Mouse (Mus musculus): ENCODE data around the gene Erich4.

The Erich4 gene

DNA sequence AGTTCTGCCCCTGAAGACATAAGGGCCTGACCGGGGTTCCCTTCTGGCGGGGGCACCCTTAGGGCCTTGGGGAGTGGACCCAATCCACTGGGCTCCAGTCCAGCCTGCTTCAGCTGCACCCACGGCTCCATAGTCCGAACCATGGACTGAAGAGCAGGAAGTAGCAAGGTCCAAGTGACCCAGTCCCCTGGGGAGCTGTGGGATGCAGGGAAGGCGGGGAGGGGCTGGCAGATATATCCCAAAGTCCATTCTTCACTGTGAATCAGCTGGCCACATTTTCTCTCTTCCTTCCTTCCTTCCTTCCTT is at the start of gene Erich4:
Gene Erich4, minus strand, starts transcription at position 187 of the 306 bp plus-strand sequence.
- no peak for DNase-seq

DNA sequence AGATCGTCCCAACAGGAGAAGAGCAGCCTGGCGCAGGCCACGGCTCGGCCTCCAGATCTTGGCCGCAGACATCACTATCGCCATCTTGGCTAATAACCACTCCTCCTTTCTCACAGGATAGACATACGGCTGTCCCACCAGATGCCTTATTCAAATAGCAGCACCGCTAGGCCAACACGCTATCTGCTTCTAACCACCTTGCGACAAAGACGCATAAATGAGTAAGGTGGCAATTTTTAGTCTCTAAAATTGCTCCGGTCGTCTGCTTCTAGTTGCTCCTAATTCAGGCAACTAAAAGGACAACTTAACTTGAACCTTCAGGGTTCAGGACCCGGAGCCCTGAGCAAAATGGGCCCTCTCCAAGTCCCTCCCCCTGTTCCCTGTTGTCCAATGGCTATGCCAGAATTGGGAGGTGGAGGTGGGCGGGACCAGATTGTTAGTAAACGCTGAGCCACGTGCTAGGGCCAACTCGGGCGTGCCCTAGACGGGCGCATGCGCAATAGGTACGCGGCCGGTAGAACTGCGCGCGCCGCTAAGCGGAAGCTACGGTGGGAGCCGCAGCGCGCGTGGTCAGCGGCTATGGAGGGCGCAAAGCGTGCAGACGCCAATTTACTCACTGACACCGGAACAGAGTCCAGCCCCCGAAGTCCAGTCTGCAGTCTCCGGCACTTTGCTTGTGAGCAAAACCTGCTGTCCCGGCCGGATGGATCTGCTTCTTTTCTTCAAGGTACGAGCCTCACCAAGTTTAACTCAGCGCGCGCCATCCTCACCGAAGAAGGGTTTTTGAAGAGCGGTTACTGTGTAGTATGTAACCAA is 43.2 kb upstream of the Erich4 start, which contains the start of the genes Bckdha and Exosc5:
Gene Bckdha, minus strand, starts transcription at position 325 of the 816 bp plus-strand sequence.
Gene Exosc5, plus strand, starts transcription at position 508 of the 816 bp plus-strand sequence.
- DNase-seq = peak; percentile 96

DNA sequence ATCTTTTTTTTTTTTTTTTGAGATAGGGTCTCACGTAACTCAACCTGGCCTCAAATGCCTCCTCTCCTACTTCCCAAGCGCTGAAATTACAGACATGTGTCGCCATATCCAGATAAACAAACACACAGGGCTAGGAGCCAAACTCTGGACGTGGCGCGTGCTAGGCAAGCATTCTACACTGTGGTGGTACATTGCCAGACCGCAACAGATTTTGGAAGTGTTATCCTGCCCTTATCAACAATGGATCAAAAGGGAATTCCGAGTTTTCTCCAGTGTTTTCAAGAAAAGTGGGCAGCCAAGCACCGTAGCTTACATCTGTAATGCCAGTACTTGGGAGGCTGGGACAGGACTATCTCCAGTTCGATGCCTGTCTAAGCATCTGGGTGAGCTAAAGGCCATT is 42.1 kb upstream of the Erich4 start:
- no peak for DNase-seq

DNA sequence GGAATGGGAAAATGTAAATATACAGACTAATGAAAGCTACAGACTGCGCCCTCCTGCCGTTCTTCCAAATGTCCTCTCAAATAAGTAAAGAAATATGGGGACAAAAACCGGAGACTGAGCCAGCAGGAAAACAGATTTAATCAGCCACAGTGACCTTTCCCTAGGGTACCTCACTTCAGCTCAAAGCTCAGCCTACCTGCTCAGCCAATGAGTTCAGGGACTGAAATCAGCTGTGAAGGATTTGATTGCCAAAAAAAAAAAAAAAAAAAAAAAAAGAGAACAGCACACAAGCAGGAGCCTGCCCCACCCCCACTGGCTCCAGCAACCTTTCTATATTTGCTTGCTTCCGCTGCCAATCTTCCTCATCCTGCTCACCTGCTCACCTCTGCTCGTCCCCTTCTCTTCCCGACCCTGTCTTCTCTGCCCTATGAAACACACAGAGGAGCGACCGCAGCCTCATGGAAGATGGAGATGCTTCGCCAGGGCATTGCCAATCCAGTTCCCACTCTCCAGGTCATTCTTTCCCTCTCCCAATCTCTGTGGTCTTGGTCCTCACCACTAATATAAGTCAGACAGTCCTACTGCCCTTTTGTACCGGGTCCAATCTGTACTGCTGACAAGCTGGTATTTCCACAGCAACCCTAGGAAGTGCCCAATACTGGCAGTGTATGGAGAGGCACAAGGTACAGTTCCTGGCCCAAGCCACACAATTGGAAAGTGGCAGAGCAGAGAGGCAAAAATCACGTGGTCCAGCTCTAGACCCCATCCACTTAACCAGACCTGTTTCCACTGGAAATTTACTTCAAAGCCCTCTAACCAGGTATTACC is 40.1 kb upstream of the Erich4 start:
- DNase-seq = no peak

DNA sequence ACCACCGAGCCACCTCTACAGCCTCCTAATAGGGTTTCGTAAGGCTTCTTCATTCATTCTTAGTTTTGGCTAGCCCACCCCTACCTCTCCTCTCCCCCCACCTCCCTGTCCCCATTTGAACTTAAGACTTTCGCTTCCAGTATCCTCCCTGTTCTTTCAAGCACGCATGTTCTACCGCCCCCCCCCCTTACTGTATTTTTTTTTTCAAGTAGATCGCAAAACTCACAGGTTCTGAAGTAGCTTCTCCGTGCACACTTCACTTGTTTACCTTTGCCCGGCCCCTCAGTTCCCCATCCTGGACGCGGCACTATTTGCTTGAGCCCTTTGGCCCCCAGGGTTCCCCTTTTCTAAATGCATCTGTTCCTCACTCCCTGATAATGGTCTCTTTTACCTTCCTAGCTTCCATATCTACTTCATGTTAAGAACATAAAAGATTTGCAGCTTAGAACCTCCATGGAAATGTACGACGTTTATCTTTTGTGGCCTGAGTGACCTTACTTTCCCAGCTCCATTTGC is 36.6 kb upstream of the Erich4 start:
- DNase-seq = no peak

DNA sequence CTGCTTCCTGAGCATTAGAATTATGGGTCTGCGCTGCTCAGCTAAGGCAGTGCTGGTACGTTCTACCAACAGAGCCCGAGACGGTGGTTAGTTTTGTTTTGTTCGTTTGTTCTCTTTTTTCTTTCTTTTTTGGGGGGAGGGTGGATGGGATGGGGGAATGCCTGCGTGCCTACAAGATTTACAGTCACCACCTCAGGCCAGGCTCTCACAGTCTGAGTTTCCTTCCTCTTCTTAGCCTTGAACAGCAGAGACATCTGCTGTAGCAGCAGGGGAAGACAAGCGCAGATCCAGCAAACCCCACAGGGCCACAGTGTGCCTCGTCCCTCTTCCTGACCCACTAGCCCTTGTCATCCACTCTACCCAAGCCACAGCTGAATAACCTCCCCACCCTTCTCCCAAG is 35.6 kb upstream of the Erich4 start:
- DNase-seq = no peak

DNA sequence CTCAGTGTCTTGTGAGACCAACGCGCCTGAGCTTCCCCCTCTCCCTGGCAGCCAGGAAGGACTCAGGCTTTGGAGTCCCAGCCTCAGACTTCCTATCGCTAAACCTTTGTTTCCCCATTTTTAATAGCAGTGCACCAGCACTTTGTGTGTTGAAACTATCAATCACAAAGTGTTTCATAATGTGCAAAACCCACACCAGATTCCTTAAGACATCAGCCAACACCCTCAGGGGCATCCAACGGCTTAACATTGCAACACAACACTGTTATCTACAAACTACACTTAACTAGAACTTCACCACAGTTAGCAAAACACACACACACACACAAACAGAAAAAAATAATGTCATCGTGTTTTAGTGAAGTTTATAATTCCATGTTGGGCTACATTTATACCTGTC is 34.1 kb upstream of the Erich4 start:
- DNase-seq = no peak

- DNase-seq = no peak
These were observed 32.0 kb upstream of the Erich4 start for GRCm38 (mm10) chr7:25647574-25648123.

DNA sequence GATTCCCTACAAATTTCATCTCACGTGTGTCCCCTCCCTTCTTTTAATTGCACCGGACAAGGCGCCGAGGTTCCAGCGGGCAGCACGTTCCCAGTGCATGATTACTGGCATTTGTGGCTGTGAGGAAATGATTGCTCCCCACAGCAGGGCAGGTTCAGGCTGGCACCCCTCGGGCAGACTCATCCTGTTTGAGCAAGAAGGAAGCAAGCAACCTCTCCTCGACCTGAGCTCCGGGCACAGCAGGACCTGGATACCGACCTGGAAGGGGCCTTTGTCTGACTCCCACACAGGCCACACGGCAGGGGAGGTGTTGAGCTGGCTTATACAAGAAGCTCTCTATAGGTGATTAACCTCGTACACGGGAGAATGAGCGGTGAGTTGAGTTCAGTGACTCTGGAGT is 29.4 kb upstream of the Erich4 start:
- DNase-seq = no peak

- no peak for DNase-seq
These were observed 28.9 kb upstream of the Erich4 start for GRCm38 (mm10) chr7:25644631-25645030.

GRCm38 (mm10) chr7:25644136-25644535 is 28.4 kb upstream of the Erich4 start:
- DNase-seq = no peak

DNA sequence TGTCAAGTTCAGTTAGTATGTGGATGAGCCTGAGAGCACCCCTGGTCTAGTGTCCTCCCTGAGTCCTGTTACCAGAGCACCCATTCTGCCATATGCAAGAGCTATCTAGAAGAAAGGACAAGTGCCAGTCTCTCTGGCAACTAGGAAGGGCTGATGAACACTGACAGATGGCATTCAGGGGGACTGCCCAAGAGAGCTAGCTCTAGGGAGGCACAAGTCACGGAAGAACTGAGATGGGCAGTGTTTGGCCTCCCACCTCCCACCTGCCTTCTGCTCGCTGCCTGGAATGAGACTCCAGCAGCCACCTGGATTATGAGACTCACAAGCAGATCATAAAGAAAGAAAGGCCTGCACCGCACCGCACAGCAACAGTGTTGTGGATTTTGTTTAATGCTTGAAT is 24.1 kb upstream of the Erich4 start:
- DNase-seq = no peak

DNA sequence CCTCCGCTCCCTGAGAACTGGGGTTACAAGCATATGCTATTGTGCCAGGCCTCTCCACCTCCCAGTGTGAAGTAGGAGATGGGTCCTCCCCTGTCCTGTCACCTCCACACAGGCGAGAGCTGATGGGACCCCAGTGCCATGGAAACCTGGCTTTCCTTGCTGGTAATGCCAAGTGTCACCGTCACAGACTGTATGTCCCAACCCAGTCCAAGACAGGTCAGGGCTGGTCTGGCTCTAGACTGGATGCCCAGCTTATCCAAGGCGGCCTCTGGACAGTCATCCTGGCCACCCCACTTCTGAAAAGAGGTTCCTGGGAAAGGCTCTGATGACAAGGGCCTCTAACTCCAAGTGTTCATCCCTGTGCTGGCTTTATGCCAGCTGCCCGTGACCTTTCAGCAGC is 21.4 kb upstream of the Erich4 start:
- DNase-seq = no peak

DNA sequence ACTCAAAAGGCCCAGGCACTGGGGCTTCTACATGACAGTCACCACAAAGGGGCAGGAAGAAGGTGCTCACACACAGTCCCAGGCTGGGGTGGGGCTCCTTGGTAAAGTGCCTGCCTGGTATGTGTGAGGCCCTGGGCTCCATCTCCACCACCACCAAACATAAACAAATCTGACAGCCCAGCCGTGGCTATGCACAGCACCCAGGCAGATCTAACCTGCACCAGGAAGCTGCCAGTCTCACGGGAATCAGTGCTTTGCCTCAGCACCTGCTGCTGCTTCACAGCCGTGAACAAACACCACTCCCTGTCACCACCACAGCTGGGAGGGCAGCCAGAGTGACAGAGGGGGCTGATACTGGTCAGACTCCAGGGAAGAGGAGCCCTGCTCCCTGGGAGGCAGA is 20.7 kb upstream of the Erich4 start:
- DNase-seq = no peak

DNA sequence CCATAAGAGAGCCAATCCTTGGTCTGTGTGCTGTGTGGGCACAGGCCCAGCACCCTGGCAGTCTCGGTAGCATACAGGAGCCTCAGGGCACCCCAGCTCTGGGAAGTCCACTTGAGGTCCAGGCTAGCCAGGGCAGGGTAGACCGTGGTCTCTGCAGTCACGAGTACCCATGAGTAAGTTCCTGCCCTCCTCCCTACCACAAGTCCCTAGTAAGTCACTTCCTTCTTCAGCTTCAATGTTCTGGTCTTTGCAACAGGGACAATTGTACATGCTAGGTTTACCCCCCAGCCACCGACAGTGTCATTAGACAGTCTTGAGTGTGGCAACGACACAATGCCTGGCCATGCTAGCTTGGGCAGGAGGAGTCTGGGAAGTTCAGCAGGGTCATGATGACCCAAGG is 17.0 kb upstream of the Erich4 start:
- no peak for DNase-seq

GRCm38 (mm10) chr7:25628323-25628620 is 12.6 kb upstream of the Erich4 start:
- no peak for DNase-seq

DNA sequence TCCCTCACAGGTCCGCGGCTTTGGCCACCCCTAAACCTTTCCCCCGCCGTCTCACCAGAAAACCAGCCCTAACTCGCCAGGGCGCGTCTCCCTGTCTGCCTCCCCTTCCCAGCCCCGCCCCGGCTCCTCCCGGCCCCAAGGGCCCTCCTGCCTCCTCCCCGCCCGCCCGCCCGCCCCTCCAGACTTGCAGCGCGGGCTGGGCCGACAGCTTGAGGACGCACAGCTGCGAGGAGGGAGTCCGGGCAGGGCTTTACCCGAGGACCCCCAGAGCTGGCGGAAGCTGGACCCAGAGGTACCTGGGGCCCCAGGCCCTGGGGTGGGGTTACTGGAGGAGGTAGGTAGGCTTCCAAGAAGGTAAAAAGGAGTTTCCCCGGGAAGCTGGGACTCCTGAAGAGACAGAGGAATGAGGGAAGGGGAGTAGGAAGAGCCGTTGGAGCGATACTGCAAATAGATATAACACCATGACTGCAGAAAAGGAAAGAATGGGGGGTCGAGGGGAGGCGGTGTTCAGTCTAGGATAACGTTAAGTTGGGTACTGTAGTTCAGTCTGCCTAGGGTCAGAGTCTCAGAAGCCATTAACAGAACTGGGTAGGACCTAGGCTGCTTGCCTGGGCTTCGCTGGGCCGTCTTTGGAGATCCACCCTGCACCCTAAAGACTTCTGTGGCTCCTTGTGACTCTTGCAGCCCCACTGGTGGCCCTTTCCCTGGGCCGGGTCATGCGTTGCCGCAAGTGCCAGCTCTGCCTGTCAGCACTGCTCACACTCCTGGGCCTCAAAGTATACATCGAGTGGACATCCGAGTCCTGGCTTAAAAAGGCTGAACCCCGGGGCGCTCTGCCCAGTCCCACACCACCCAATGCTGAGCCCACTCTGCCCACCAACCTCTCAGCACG is 12.0 kb upstream of the Erich4 start:
- DNase-seq = peak; percentile 31

DNA sequence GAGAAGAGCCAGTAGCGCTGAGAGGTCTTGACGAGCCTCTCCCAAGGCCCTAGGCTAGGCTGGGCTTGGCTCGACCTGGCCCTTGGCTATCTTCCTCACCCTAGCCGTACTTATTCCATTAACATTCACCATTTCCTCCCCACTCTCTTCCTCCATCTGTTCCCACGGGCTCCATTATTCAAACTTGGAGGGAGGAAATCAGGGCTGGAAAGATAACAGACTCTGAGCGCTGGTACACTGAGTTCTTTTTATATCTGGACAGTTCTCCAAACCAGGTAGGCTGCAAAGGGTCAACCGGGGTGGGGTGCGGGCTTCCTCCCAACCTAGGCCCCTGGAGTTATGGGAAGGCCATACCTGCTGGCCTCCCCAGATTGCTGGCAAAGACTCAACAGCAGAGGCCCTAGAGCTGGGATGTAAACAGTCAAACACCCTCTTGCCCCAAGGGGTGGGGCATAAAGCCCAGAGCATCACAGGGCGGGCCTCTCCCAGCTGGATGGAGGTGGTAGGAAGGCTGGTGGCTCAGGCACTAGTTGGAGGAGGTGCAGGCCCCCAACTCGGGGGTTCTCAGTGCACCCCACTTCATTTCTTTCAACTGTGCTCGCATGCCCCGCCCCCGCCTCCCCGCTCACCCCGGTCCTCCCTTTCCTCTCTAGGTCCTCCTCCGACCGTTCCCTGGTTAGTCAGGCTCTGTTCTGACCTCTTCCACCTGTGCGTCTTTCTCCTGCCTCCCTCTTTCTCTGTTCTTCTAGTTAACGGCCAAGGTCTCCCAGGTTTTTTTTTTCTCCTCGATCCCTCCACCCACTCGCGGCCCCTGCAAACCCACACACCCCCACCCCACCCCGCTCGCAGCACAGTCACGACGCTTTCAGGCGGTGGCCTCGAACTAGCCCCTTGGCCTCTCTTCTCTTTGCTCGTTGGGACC is 11.1 kb upstream of the Erich4 start, which contains the start of gene B3gnt8:
Gene B3gnt8, plus strand, starts transcription at position 146 of the 922 bp plus-strand sequence.
- no peak for DNase-seq

DNA sequence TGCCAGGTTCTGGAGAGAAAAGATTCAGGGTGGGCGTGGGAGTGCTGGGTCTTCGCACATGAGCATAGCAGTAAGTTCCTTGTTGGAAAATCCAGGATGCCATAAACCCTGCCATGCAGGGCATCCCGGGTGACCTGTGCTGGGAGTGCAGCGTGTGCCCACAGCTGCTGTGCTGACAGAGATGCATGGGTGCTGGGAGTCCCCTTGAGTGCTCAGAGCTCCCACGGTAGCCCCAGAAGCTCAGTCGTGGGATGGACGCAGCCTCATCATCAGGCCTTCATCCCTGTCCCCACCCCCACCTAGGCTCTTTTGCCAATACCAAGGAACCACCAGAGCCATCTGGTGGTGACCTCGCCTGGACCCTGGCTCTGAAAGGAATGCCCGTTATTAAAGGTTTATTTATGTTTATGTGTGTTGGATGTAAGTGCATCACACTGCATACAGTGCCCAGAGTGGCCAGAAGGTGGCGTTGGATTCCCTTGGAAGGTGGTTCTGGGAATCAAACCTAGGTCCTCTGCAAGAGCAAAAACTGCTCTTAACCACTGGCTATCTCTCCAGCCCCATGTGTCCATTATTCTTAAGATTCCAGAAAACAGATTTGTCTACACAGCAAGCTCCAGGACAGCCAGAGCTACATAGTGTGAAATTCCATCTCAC is 10.0 kb upstream of the Erich4 start:
- no peak for DNase-seq

DNA sequence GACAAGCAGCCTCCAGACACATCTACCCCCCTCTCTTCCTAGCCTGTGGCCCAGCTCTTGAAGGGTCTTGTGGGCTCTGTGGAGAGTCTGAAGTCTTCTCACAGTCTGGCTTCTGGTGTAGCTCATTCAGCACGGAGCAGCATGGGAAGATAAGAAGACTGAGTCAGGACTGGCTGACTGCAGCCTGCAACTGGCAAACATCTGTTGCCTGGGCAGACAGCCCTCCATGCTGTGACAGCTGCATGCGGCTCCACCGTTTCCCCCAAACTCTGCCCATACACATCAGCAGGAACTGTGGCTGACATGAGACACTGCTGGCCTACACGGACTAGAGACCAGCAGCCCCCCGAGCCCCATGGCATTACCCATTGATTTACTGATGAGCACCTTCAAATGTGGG is 9.2 kb upstream of the Erich4 start:
- DNase-seq = no peak

DNA sequence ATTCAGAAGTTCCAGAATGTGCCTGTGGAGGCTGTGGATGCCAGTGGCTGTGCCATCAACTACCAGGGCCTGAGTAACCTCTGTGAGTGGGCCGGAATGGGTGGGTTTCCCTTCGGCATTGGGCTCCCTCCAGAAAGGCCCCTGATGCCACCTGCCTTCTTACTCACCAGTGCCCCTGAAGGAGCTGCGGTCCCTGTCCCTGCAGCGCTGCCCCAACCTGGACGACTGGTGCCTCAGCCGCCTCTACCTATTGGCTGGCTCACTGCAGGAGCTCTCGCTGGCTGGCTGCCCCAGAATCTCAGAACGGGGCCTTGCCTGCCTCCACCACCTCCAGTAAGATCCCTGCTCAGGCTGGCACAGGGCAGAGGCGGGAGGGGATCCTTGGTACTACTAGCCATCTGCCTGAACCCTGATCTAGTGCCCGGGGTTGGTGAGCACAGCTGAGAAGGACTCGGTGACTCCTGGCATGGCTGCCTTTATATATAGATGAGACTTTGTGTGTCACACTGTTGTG is 8.2 kb upstream of the Erich4 start:
- no peak for DNase-seq
